Mouse (Mus musculus): ENCODE data around the gene Plekha1.

The Plekha1 gene

DNA sequence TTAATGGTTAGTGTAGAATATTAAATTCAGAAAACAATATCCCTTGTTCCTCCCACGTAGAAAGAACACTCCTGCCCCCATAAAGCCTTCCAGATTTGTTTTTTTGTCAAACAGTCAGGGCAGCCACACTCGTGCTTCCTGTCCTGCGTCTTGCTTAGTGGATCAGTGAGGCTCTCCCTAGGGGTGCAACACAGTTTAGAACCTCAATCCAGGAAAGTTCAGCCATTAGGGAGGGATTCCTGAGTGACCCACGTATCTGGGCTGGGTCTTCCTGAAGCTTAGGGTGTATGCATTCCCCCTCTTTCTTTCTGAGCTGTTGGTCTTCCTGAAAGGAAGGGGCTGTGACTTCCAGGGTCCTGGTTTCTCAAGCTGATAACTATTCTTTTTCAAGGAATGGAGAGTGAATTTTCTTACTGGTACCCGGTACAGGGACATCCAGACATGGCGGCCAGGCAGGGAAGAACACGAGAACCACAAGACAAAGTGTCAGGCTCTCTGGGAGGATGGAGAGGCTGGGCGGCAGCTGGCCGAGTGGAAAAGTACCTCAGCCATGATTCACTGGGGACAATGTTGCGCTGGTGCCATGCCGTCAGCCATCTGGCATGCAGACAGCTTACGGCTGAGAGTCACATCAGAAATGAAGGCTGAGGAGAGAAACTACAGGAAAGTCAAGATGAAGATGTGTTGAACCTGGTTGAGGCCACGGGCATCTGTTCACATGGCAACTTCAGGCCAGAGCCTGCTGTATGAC is 57.6 kb downstream of the Plekha1 start:
- no peak for DNase-seq (ENCODE audit: low spot score)

DNA sequence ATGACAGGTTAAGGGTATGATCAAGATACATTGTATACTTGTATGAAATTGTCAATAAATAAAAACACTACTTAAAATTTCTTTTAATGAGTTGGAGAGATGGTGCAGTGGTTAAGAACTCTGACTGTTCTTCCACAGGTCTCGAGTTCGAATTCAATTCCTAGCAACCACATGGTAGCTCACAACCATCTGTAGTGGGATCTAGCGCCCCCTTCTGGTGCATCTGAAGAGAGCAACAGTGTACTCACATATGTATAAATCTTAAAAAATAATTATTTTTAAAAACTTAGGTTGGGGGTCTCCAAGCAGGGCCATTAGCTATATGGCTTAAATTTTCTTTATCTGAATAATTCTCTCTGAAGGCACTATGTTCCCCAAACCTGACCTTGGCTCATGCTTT is 64.8 kb downstream of the Plekha1 start:
- no peak for DNase-seq (ENCODE audit: low spot score)

DNA sequence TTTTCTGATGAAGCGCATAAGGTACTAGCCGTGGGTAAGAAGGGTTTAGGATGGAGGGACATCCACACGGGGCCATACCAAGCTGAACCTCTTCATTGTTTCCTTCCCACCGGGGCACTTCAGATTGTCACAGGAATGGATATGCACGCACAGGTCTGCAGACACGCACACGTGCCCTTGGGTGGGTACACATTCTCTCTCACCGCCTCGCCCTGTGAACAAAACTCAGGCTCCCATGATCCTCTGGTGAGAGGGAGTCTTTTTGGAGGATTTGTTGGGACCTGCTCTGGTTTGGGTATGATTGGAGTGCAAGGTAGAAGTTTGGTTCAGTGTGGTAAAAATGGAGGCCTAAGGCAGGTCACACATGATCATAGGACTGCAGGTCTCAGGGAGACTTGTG is 67.4 kb downstream of the Plekha1 start:
- no peak for DNase-seq (ENCODE audit: low spot score)

DNA sequence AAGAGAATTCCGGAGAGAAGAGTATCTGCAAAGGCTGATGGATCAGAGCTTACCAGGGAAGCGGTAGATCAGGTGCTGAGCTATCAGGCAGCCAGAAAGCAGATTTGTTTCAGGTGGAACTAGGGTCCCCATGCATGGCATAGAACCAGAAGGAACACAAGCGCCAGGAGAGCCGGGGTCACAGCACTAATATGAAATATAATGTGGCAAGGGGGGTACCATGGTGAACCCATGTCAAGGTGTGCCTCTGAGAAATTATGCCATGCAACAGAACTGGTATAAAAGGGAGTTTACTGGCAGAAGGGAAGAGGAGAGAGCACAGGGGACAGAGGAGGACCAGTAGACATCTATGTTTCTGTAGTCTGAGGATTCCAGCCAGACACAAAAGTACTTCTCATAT is 69.1 kb downstream of the Plekha1 start:
- no peak for DNase-seq (ENCODE audit: low spot score)

DNA sequence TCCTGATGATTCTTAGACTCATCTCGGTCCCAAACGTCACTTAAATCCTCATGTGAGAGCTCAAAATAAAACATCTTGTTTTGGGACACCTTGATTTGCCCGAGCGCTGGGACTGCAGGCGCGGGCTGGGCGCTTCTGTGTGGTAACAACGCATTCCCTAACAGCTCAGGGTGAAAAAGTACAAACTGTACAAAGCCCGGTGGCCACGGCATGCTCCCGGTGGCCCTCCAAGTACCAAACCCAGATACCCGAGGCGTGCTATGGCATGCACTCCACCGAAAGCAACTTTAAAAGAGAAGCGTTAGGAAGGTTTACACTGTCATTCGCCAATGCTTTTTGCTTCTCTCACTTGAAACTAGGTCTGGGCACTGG is 69.9 kb downstream of the Plekha1 start:
- DNase-seq (ENCODE audit: low spot score): no peak

DNA sequence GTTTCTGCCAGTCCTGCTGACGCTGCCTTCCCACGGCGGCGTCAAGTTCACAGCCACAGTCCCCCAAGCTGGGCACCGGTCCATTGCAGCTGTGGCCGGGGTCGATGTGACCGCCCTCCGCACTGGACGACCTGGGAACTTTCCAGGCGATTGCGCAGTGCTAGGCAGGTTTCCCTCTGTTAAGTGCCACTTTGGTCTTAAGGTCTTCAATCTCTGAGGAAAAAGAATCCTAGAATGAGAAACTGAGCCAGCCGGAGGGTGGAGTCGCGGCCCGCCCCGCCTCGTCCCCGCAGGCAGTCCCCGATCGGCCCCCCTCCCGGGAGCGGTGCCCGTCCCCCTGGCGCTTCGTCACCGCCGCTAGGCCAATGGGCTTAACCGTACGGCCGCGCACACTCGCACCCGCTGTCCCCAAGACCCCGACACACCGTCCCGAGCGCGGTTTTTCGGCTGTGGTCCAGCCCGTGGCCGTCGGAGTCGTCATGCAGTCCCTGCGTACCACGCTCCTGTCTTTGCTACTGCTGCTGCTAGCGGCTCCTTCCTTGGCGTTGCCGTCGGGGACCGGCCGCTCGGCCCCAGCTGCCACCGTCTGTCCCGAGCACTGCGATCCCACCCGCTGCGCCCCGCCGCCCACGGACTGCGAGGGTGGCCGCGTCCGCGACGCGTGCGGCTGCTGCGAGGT is 70.4 kb downstream of the Plekha1 start, which contains the start of gene Htra1:
TSS of gene Htra1 (plus strand) at position 319 of the 679 bp plus-strand sequence.
- DNase-seq (ENCODE audit: low spot score): peak; percentile 67

DNA sequence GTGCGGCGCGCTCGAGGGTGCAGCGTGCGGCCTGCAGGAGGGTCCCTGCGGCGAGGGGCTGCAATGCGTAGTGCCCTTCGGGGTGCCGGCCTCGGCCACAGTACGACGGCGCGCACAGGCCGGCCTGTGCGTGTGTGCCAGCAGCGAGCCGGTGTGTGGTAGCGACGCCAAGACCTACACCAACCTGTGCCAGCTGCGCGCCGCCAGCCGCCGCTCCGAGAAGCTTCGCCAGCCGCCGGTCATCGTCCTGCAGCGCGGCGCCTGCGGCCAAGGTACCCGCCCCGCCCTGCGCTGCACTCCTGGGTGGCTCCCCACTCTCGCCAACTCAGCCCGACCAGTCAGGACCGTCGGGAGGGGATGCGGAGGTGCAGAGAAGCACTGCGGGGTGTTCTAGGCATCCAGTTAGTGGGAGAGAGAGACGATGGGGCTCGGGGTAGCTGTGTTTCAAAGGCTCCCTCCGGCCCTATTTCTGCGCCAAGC is 71.0 kb downstream of the Plekha1 start:
- DNase-seq (ENCODE audit: low spot score): peak; percentile 11

DNA sequence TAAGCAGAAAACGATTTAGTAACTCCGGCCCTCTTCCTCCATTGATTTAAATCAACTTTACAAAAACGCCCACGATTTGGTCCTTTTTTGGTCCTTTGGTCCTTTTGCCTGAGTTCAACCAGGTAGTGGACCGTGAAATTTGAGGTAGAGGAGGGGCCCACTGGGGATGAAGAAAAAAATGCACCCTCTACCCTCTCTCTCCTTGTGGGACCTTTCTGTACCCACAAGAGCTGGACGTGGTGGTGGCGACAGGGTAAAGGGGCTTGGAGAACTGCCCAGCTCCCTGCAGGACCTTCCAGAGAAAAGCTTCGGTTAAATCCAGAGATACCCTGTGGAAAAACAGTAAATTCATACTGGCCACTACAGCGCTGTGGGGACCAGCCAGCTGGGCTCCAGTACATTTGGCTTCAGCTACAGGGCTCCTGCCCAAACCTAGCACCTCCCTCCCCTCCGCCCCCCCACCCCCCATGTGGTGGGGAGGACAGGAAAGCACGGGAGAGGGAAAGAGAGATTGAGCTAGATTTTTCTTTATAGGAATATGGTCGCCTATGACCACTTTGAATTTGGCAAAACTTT is 71.8 kb downstream of the Plekha1 start:
- DNase-seq (ENCODE audit: low spot score): no peak

DNA sequence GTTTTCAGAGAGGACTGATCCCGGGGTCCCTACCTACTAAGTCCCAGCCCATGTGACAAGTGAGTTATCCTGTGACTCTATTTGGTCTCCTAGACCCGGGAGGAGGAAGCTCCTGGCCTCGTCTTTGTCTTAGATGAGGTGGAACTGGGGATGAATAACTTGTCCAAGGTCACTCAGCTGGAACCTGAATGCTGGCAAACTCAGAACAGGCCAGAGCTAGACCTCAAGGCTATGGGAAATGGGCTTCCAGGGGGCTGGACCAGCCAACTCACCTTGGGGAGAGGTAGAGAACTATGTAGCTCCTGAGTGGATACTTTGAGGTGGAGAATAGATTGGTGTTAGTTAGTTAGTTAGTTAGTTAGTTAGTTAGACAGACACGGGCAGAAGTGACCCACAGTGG is 72.4 kb downstream of the Plekha1 start:
- DNase-seq (ENCODE audit: low spot score): no peak

DNA sequence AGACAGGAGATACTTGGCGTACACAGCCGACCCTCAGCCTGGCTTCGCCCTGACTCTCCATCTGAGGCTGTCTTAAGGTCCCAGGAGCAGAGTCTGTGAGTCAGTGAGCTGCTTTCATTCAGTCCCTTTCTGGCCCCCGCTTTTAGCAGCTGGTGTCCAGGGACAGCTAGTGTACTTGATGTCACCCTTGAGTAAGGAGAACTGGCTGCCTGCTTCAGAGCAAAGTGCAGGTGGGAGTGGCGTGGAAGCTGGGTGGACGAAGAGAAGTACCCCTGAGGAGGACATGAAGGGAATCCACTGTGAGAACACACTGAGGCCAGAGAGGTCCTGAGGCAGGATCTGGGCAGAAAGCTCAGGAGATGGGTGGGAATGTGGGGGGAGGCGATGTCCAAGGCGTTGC is 73.3 kb downstream of the Plekha1 start:
- DNase-seq (ENCODE audit: low spot score): no peak

DNA sequence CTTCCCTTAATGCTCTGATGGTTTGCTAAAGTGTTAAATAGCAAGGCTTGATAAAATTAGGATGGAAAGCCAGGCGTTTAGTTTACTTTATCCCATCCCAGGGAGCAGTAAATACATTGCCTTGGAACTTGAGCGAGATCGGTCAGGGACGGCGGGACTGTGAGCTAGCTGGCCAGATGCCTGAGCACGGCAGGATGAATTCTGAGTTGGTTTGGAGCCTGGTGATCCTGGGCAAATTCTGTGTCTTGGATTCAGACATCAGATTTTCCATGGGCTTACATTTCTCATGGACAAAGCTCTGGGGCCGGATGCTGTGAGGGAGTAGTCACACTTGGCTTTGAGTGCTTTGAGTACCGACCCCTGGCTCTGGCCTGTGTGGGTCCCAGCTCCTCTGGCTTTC is 75.2 kb downstream of the Plekha1 start:
- DNase-seq (ENCODE audit: low spot score): no peak

DNA sequence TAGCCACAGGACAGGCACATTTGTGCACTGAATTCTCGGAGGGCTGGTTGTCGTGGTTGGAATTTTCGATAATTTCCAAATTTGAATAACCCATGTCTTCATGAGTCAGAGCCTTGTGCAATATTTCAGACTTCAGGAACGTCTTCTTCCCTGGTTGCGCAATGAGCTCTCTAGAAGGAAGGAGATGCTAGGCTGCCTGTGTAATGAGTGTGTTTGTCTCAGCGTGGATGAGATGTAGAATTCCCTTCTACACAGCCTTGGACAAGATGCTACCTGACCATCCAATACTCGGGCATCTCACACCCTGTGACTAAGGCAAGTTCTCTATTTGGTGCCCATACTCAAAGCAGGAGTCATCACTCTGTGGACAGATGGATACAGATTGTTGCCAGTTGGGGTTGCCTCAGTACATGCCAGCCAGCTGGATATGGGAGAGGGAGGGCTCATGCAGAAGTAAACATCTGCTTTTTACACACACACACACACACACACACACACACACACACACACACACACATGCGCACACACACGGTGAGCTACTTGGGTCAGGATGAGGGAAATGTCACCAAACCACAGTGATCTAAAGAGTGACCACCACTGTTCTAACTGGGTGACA is 77.8 kb downstream of the Plekha1 start:
- DNase-seq (ENCODE audit: low spot score): no peak

DNA sequence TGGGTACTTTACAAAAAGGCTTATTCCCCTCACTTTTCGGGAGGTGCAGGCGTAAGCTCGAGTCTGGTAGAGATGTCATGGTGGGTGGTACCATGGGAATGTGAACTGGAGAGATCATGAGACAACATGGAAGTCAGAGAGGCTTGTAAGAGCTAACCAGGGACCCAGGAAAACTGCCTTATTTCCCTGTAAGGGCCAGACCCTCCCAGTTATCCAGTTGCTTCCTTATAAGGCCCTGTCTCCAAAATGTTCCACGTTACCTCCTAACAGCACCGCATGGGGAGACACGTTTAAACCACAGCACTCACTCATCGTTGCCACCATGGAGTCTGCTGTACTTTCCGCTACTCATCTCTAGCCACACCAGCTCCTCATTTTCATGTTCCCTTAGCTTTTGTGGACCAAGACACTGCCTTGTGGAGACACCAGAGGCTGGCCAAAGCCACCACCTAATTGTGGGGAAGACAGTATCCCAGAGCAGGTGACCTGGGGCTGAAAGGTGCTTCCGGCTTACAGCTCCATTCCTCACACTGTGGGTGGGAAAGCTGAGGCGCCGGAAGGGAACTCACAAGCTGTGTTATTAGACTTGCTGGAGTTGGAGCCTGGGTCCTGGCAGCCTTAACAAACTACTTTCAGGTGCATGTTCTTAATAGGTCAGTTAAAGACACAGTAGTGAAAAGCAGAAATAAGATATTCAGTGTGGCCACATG is 79.4 kb downstream of the Plekha1 start:
- DNase-seq (ENCODE audit: low spot score): no peak

DNA sequence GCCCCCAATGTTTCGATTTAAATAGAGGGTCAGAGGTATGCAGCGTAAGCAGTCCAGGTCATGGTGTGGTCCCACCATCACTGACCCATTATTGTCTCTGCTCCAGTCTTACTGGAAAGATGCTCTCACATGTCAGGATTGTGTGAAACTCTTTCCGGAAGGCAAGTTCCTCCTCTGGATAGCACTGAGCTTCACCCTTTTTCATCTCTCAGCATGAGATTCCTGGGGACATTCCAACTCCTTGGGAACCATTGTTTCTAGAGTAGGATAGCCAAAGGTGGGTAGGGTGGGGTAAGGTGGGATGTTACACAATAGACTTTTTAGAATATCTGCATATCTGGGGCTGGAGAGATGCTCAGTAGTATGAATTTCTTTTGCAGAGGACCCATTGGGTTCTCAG is 80.2 kb downstream of the Plekha1 start:
- no peak for DNase-seq (ENCODE audit: low spot score)

DNA sequence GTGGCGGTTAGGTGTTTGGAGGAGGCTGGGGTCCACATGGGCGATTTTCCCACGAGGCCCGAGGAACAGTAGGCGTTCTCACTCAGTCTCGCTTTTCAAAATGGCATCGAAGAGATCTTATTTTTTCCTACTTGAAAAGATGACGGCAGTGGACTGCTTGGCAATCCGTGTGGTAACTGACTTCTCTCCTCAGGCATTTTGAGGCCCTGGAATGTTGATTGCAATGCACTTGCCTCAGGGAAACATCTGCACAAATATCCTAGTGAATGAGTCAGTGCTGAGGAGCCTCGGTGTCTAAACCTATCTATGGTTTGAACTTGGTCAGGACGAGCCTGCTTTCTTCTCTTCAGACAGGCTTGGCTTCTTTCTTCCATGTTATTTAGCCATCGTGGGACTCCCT is 80.7 kb downstream of the Plekha1 start:
- DNase-seq (ENCODE audit: low spot score): no peak

DNA sequence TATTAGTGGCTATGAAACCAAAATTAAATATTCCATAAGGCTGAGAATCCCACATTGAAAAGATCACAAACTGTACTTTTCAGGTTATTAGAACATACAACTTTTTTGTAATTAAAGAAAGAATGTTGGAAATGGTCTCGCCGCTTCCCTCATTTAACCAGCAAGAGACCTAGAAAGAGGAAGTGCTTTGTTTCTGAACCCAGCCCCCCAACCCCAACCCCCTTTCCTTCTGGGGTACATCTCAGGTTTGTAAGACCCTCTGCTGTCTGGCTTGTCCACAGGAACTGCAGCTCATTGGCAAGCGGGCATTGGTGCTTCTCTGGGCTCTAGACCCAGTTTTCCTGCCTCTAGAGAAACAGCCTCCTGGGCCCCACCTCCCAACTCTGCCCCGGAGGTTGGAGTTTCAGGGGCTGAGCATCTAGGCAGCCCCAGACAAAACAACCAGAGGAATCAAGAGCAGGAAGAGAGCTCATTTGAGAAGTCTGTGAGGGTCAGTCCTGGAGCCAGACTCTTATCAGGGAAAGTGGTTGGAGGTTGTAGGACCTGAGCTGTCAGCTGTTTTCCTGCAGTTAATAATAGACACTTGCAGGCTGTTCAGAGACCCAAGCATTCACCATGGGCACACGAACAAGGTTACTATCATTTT is 83.1 kb downstream of the Plekha1 start:
- no peak for DNase-seq (ENCODE audit: low spot score)

DNA sequence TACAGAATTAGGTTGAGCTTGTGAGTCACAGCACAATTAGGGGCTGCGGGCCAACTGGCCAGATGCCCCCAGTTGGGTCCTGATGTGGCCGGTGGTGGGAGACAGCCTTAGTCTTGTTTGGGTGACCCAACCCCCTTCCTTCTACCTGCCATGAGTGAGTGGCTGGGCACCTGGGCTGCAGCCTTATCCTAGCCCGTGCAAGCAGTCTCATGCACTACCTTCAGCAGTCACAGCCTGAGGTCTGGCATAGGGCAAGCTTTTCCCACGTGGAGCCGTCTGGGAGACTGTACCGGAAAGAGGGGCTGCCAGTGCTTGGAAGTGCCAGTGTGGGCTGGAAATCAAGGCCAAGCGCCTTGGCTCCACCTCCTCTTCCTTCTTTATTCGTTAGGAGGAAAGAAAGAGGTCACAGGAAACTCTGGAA is 83.8 kb downstream of the Plekha1 start:
- DNase-seq (ENCODE audit: low spot score): no peak

DNA sequence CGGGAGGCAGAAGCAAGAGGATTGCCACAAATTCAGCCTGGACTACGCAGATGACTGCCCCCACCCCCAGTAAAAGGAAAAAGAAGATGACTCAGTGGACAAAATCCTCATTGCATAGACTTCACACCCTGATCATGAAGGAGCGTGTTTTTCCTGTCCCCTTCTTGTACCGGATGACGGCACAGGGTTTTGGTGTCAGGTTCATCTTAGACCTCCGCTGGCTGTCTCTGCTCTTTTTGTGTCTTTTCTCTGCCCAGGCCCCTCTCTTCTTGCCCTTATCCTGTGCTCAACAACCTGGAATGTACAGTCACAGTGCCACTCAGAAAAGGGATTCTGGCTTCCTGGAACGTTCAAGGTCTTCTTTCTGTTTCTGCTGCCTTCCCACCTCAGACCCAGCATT is 84.9 kb downstream of the Plekha1 start:
- no peak for DNase-seq (ENCODE audit: low spot score)

DNA sequence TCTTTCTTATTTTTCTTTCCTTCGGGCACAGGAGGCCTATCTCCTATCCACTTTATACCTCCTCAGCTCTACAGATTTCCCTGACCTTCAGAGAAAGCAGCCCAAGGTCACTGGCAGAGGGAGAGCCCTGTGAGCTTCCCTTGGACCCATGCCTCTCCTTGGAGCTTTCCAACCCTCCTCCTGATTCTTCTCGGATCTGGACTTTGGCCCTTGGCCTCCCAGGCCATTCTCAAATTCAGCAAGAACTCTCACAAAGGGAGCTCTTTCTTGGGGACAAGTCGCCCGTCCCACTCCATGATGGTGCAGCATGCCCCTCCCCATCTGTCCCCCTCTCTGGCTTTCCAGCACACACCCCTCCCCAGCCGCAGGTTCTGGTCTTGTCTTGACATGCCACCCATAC is 85.4 kb downstream of the Plekha1 start:
- DNase-seq (ENCODE audit: low spot score): no peak

DNA sequence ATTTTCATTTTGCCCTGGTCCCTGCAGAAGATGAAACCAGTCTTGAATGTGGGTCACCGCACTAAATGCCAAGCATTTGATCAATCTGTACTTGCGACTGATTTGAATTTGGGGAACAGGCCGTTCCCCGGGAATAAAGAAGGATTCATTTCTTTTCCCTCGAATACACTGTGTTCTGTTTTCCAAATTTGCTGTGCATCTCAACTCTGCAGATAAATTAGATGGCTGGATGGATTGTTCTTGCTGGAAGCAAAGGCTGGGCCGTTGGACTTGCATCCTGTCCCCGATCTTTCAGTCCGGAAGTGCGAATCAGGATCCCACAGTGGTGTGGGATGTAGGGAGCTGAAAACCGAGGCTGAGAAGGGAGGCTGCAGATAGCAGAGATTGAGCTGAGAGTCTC is 87.8 kb downstream of the Plekha1 start:
- DNase-seq (ENCODE audit: low spot score): no peak

DNA sequence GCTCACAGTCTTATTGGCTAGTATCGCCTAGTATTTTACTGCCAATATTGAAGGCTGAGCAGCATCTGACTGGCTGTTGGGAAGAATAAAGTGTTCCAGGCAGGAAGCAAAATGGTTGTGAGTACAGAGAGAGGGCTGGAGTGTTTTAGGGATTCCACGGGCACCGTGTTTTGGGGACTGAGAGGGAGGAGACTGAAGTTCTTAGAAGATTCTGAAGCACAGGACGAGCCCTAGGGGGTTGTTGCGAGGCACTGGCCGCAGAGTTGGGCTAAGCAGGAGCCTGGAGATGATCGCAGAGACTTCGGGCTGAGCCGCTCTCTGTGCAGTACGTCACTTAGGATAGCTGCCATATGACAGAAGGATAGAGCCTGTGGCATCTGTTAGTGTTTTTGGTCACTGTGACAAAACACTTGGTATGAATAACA is 88.6 kb downstream of the Plekha1 start:
- DNase-seq (ENCODE audit: low spot score): no peak

DNA sequence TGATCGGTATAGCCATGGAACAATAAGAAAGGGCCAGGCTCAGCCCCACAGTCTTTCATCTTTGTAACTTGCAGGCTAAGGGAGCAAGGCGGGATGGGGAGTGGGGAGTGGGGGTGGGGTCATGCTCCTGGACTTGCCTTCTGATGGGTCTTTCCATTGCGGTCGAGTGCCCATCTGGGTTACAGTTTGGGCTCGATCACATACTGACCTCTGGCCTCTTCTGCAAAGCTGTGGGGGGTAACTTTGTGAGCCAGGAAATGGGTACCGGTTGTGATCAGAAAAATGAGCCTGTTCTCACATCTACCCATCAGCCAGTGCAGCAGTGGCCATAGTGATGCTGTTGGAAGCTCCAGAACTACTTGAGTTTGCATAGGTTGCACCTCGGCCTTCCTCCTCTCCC is 93.0 kb downstream of the Plekha1 start:
- DNase-seq (ENCODE audit: low spot score): no peak
